Mouse (Mus musculus): Measurements from ENCODE around the gene Spsb2. TPM values are rescaled to one million over a fixed set of nuclear protein-coding genes. Genes with fewer than 3 reads are reported as not detected.
A peak's percentile ranks its signal among the peaks of the same experiment; 100 is the strongest.
"Not testable (repeated sequence)": the region's sequence is repeated elsewhere in the genome, so short reads cannot be mapped to it uniquely, and the experiment has no call there.

Spsb2 gene
- total RNA-seq, 2 experiments from 2014 or later, result 4.4 to 5.4 TPM

DNA sequence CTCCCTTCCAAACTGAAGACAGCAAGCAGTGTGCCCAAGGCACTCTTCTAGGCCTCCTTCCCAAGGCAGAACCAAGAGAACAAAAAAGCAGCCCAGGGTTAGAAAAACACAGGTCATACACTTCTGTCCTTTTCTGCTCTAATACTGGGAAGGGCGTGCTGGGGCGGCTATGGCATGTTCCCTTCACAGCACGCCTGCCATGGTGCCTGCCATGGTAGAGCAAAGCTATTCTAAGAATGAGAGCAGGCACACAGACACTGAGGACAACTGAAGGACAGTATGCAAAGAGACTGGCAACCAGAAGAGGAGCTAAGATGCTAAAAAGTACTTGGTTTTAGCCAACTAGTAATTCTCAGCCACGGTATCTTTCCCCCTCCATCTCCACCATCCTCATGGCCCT, 13.6 kb downstream of the Spsb2 start:
- intact Hi-C loops (cut with DNase I), result no loop called here
- DNase-seq (ENCODE audit: extremely low spot score in 1 of 2, low spot score in 2 of 2), result no peak
- no peak overlapping the region for H3K27ac ChIP-seq
- TF ChIP-seq CTCF (IDR thresholded peaks at IDR 0.05), result no peak
- H3K4me3 ChIP-seq, result no peak overlapping the region

DNA sequence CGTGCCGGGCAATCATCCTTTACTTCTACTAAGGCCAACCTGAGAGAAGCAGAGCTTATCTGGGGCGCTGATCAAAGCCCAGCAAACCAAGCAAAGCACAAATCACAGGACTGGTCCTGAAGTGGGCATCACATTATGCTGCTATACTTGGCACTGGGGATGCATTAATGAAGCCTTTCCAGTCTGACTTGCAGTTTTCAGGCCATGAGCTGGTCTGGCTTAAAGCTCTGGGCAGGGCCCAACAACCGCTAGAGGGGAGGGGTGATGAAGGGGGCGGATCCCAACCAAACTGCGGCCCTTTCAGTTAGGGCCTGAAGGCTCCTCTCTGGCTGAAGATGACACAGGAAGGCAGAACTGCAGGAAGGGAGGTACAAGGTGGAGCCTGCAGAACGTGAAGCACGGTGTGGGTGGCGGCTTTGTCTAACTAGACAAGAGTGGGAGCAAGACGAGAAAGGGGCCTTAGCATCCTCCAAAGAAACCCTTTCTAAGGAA, 19.7 kb downstream of the Spsb2 start:
- peak overlapping the region; percentile 54 for H3K27ac ChIP-seq

DNA sequence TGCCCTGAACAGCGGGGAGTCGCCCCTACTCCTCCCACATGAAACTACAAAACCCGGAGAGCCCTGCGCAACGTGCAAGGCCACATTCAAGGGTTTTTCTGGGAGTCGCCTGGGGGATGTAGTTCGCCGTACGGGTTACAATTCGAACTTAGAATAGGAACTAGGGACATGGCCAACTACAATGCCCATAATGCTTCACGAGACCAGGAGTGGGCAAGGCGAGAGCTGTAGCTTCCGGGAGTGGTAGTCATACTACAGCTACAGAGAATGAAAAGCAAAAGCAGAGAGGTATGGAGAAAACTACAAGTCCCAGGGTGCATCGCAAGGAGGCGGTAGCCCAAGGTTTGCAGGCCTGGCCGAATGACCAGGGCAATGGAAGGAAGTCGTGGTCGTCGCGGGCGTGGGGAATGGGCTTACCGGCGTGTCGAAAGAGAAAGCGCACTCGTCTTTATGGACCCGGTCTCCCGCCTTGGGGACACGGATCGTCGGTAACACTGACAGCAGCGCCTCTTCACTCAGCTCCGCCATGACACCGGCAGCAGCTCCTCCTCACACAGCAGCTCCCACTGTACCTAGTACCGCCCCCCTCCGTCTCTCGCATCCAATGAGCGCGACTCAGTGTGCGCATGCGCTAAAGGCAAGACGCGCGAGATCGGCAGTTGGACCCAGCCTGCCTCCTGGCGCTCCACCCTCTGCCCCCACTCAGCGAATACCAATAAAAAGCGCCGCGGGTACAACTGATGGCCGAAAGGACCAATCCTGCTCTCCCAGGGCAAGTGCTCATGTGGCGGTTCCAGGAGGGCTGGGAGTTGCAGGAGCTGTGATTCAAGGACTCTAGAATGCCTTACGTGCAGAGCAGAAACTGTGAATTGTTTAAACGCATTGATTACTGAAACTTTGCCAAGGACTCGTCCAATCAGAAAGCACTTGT, 20.7 kb downstream of the Spsb2 start, which contains the start of the genes Usp5 and Cdca3:
TSS of gene Usp5 (minus strand) at position 617 of the 931 bp plus-strand sequence.
TSS of gene Cdca3 (plus strand) at position 680 of the 931 bp plus-strand sequence.
- no peak for TF ChIP-seq CTCF (IDR thresholded peaks at IDR 0.05)
- peak; percentile 98 for DNase-seq (ENCODE audit: extremely low spot score in 1 of 2, low spot score in 2 of 2)
- peak within 1 kb of the TSS; percentile 71 for H3K4me3 ChIP-seq
- H3K27ac ChIP-seq, result peak within 1 kb of the TSS; percentile 95
- intact Hi-C loops (cut with DNase I), result loop anchor here (1.0 kb wide), 1 partner anchor 15 kb away; the partner anchor contains the start of gene Tpi1

More for the DNA sequence above, 19.7 kb downstream of the Spsb2 start:
- peak in 1 of 2 experiments; percentile 34 for DNase-seq (ENCODE audit: extremely low spot score in 1 of 2, low spot score in 2 of 2)
- TF ChIP-seq CTCF (IDR thresholded peaks at IDR 0.05), result no peak
- H3K4me3 ChIP-seq, result peak overlapping the region; percentile 71
- intact Hi-C loops (cut with DNase I), result loop anchor here (1.0 kb wide), 1 partner anchor 14 kb away; the partner anchor contains the start of gene Tpi1

DNA sequence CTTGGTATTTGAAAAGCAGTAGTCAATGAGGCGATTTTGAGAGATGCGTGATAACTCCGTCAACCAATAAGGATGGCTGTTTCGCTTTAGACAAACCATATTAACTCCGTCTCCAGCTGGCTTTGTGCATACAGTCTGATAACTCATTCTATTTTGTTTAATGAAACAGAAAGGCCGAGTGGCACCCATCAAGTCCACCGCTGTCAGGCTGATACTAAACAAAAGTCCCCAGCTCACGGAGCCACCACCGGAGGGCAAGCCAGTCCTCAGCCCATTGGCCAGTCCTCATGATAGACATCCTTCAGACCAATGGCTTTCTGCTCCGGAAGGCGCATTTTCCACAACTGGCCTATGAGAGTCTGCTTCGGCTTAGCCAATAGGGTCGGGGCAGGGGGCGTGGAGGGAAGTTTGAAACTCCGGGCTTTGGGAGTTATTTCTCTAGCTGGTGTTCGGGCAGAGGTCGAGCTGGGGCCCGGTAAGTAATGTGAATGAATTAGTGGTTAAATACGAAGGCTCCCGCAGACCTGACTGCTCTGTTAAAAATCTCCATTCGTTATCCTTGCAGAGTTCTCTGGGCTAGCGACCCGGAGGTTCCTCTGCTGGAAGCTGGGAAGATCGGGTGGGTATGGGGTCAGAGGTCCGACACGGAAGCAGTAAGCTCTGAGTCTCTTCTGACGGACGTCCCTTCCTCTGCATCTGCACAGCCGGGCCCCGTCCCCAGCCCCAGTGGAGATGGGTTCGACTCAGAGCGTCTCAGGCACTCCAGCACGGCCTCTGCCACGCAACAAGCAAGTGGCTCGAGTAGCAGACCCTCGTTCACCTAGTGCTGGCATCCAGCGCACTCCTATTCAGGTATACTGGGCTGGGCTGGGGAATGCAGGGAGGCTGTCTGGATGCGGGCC, 21.6 kb downstream of the Spsb2 start:
- intact Hi-C loops (cut with DNase I), result no loop called here
- peak overlapping the region; percentile 95 for H3K27ac ChIP-seq
- DNase-seq (ENCODE audit: extremely low spot score in 1 of 2, low spot score in 2 of 2), result peak; percentile 83 to 91
- peak; percentile 8; the same call in 1 of the 2 replicates for TF ChIP-seq CTCF (IDR thresholded peaks at IDR 0.05)
- peak overlapping the region; percentile 71 for H3K4me3 ChIP-seq

DNA sequence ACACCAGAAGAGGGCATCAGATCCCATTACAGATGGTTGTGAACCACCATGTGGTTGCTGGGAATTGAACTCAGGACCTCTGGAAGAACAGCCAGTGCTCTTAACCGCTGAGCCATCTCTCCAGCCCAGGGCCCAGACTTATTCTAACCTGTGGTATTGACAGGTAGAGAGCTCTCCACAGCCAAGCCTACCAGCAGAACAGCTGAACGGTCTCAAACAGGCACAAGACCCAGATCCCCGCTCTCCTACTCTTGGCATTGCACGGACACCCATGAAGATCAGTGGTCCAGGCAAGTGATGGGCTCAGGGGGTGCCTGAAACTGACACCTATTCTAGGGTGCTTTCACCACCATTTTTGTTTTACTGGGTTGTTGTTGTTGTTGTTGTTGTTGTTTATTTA, 22.7 kb downstream of the Spsb2 start:
- not testable (repeated sequence) for H3K27ac ChIP-seq

DNA sequence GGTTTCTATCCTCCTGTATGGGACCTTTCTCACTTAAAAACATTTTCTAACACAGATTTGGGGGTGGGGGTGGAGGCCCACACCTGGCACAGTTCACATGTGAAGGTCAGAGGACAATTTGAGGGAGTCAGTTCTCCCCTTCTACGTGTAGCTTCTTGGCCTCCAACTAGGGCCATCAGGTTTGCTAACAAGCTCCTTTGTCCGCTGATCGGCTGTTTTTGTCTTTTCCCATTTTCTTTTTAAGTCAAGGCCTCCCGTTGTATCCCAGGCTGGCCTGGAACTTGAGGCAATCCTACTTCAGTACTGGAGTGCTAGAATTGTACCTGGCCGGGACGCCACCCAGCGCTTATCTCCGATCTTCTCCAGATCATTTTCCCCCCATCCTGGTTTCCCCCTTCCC, 23.2 kb downstream of the Spsb2 start:
- H3K27ac ChIP-seq, result no peak overlapping the region
- DNase-seq (ENCODE audit: extremely low spot score in 1 of 2, low spot score in 2 of 2), result no peak
- intact Hi-C loops (cut with DNase I), result no loop called here
- H3K4me3 ChIP-seq, result no peak overlapping the region
- TF ChIP-seq CTCF (IDR thresholded peaks at IDR 0.05), result no peak

More for the DNA sequence above, 22.7 kb downstream of the Spsb2 start:
- DNase-seq (ENCODE audit: extremely low spot score in 1 of 2, low spot score in 2 of 2); intact Hi-C loops (cut with DNase I); H3K4me3 ChIP-seq: not testable (repeated sequence)

DNA sequence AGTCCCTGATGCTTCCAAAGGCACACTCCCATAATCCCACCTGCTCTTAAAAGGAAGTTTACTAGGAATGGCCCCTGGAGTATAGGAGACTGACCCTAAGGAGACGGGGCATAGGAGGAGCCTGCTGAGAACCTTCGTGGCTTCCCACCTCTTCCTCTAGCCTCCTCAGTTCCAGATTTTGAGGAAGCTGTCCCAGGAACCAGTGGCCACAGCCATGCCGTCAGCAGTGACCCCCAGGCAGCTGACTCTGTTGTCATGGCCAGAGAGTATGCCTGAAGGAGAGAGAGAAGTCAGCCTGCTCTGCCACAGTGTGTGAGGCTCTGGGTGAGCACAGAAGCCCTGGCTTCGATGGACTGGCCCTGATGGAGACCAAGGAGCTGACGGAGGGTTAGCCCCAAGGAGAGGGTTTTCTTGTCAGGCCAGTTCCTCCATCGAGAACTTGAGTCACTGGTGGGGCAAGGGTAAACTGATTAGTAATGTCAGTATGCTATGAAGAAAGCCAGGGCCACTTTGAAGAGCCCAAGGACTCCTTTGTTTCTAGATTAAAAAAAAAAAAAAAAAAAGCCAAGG, 26.1 kb downstream of the Spsb2 start:
- DNase-seq (ENCODE audit: extremely low spot score in 1 of 2, low spot score in 2 of 2), result no peak
- intact Hi-C loops (cut with DNase I), result no loop called here

DNA sequence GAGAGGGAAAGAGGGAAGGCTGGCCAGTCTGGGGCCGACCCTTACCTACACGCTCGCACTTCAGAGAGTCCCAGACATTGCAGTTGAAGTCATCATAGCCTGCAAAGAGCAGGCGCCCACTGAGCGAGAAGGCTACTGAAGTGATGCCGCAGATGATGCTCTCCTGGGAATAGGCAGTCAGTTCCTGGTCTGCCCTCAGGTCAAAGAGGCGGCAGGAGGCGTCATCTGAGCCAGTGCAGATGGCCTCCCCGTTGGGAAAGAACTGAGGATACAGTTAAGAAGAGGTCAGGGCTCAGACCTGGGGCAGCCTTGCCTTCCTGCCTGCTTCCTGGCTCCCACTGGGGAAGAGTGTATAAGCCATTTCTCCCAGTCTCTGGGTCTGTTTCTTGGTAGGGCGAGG, 27.1 kb downstream of the Spsb2 start:
- no peak for DNase-seq (ENCODE audit: extremely low spot score in 1 of 2, low spot score in 2 of 2)
- TF ChIP-seq CTCF (IDR thresholded peaks at IDR 0.05), result no peak
- intact Hi-C loops (cut with DNase I), result no loop called here
- no peak overlapping the region for H3K4me3 ChIP-seq
- H3K27ac ChIP-seq, result no peak overlapping the region

More for the DNA sequence above, 26.1 kb downstream of the Spsb2 start:
- Histone ChIP-seq H3K27ac (no peak overlapping the region), H3K4me3 (no peak overlapping the region)
- no peak for TF ChIP-seq CTCF (IDR thresholded peaks at IDR 0.05)

DNA sequence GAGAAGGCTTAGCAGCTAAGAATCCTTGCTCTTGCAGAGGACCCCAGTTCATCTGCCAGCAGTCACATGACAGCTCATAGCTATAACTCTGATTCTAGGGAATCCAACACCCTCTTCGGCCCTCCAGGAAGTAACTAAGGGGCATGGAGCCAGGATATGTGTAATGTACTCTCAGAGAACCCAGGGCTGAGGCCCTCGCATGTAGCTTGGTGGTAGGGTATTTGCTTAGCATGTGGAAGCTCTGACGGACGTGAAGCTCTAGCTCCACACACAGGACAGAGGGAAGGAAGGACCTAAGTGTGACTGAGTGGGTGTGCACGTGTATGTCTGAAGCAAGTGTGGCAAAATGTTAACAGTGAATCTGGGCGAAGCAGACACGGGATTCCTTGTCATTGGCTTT, 27.9 kb downstream of the Spsb2 start:
- no peak for TF ChIP-seq CTCF (IDR thresholded peaks at IDR 0.05)
- DNase-seq (ENCODE audit: extremely low spot score in 1 of 2, low spot score in 2 of 2), result no peak
- Histone ChIP-seq H3K4me3 (no peak overlapping the region), H3K27ac (no peak overlapping the region)
- intact Hi-C loops (cut with DNase I), result no loop called here

DNA sequence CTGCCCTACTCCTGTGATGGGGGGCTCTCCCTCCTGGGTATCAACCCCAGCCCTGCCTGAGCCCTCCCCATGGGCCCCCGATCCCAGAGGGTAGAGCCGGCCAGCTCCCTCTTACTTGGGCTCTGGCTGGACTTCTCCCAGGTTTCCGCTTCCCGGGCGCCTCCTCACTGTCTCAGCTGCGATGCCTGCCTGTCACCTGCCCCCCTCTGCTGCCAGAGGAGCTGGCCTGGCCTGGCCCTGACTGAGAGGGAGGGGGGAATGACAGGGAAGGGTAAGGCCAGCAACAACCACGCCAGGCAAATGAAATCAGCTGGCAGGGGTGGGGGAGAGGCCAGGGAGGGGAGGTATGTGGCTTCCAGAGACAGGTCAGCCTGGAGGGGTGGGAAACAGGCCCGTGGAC, 31.3 kb downstream of the Spsb2 start:
- TF ChIP-seq CTCF (IDR thresholded peaks at IDR 0.05), result no peak
- intact Hi-C loops (cut with DNase I), result no loop called here

More for the DNA sequence above, 31.3 kb downstream of the Spsb2 start:
- H3K4me3 ChIP-seq, result no peak overlapping the region
- H3K27ac ChIP-seq, result no peak overlapping the region
- DNase-seq (ENCODE audit: extremely low spot score in 1 of 2, low spot score in 2 of 2), result no peak

Measured in left cerebral cortex, adult 2 months (tissue).